Mouse (Mus musculus) brain, adult 10 weeks (tissue): ENCODE results near the gene Catspere2. TPM values are rescaled to one million over a fixed set of nuclear protein-coding genes. Genes with fewer than 3 reads are reported as not detected.

Source experiments
- polyA plus RNA-seq: library from polyadenylated mRNA; stranded (reverse); fragments of 350-450 nt; fragmentation: Illumina TruSeq; extraction: RNeasy Lipid Tissue Mini Kit (QIAGEN cat#74804); gene quantifications from one replicate; pipeline ENCODE4 v1.2.3, GENCODE M21; 2015; ENCODE audit warnings: low read depth, low replicate concordance

The Catspere2 gene
- polyA plus RNA-seq: 1.6 TPM

GRCm38 (mm10) chr1:177983024-177983450 is at the start of gene Catspere2:
Gene Catspere2 (plus strand): TSS chr1:177983423.

GRCm38 (mm10) chr1:178187216-178187791 is 204.1 kb downstream of the Catspere2 start, which contains the start of gene Desi2:
Gene Desi2 (plus strand): TSS chr1:178187417.

Other genes starting within 250 kb of the Catspere2 start
- gene Adss, start 186.9 kb upstream of the Catspere2 start, polyA plus RNA-seq: 87.9 TPM
- gene Desi2, start 204.0 kb downstream of the Catspere2 start, polyA plus RNA-seq: 10.9 TPM